Mouse (Mus musculus): ENCODE data around the gene As3mt. TPM values are rescaled to one million over a fixed set of nuclear protein-coding genes. Genes with fewer than 3 reads are reported as not detected.

The As3mt gene
- polyA plus RNA-seq, 1 experiment from 2014 or later = 46.4 TPM

GRCm38 (mm10) chr19:46696482-46696881, 10.8 kb upstream of the As3mt start:
- no peak overlapping the region for H3K4me3 ChIP-seq (ENCODE audit: low read depth, low read length)
- 96% methylated on average over 8 of the region's 8 CpGs for WGBS
- ATAC-seq = no peak

GRCm38 (mm10) chr19:46696943-46697342, 10.3 kb upstream of the As3mt start:
- no peak for TF ChIP-seq CTCF (IDR thresholded peaks at IDR 0.05; ENCODE audit: low read depth)

More at GRCm38 (mm10) chr19:46696482-46696881, 10.8 kb upstream of the As3mt start:
- TF ChIP-seq CTCF (IDR thresholded peaks at IDR 0.05; ENCODE audit: low read depth) = no peak
- Histone ChIP-seq H3K9ac (ENCODE audit: low read depth, low read length) (no peak overlapping the region), H3K27ac (ENCODE audit: low read depth, low read length) (no peak overlapping the region), H3K36me3 (ENCODE audit: control insufficient read depth, insufficient read depth) (no peaks in the 10 kb centered on the region; the same call in 1 of the 2 replicates), H3K9me3 (ENCODE audit: control insufficient read depth) (no peaks in the 10 kb centered on the region), H3K4me1 (replicated peaks; ENCODE audit: control insufficient read depth, insufficient read depth, low read length) (no peaks in the 10 kb centered on the region), H3K4me2 (replicated peaks; ENCODE audit: low read depth) (no peak overlapping the region), H3K27me3 (replicated peaks; ENCODE audit: control insufficient read depth, insufficient read depth, low read length) (no peaks in the 10 kb centered on the region)

GRCm38 (mm10) chr19:46697840-46698517, 9.3 kb upstream of the As3mt start:
- 63% methylated on average over 19 of the region's 19 CpGs for WGBS
- Histone ChIP-seq H3K36me3 (ENCODE audit: control insufficient read depth, insufficient read depth) (no peaks in the 10 kb centered on the region; the same call in 1 of the 2 replicates), H3K4me2 (replicated peaks; ENCODE audit: low read depth) (no peak overlapping the region), H3K9me3 (ENCODE audit: control insufficient read depth) (no peaks in the 10 kb centered on the region), H3K4me3 (ENCODE audit: low read depth, low read length) (no peak overlapping the region), H3K9ac (ENCODE audit: low read depth, low read length) (no peak overlapping the region), H3K27me3 (replicated peaks; ENCODE audit: control insufficient read depth, insufficient read depth, low read length) (no peaks in the 10 kb centered on the region), H3K4me1 (replicated peaks; ENCODE audit: control insufficient read depth, insufficient read depth, low read length) (no peaks in the 10 kb centered on the region), H3K27ac (ENCODE audit: low read depth, low read length) (no peak overlapping the region)
- ATAC-seq = no peak
- no peak for TF ChIP-seq CTCF (IDR thresholded peaks at IDR 0.05; ENCODE audit: low read depth)

More at GRCm38 (mm10) chr19:46696943-46697342, 10.3 kb upstream of the As3mt start:
- H3K9me3 ChIP-seq (ENCODE audit: control insufficient read depth) = no peaks in the 10 kb centered on the region
- H3K4me1 ChIP-seq (replicated peaks; ENCODE audit: control insufficient read depth, insufficient read depth, low read length) = no peaks in the 10 kb centered on the region
- H3K9ac ChIP-seq (ENCODE audit: low read depth, low read length) = no peak overlapping the region
- H3K36me3 ChIP-seq (ENCODE audit: control insufficient read depth, insufficient read depth) = no peaks in the 10 kb centered on the region; the same call in 1 of the 2 replicates
- no peak for ATAC-seq
- no peak overlapping the region for H3K4me3 ChIP-seq (ENCODE audit: low read depth, low read length)
- no peaks in the 10 kb centered on the region for H3K27me3 ChIP-seq (replicated peaks; ENCODE audit: control insufficient read depth, insufficient read depth, low read length)
- H3K27ac ChIP-seq (ENCODE audit: low read depth, low read length) = no peak overlapping the region
- 92% methylated on average over 7 of the region's 7 CpGs for WGBS
- no peak overlapping the region for H3K4me2 ChIP-seq (replicated peaks; ENCODE audit: low read depth)

- no peak for ATAC-seq
- H3K27ac ChIP-seq (ENCODE audit: low read depth, low read length) = no peak overlapping the region
- no peaks in the 10 kb centered on the region for H3K27me3 ChIP-seq (replicated peaks; ENCODE audit: control insufficient read depth, insufficient read depth, low read length)
- H3K9ac ChIP-seq (ENCODE audit: low read depth, low read length) = no peak overlapping the region
- H3K36me3 ChIP-seq (ENCODE audit: control insufficient read depth, insufficient read depth) = no peaks in the 10 kb centered on the region; the same call in 1 of the 2 replicates
- no peaks in the 10 kb centered on the region for H3K4me1 ChIP-seq (replicated peaks; ENCODE audit: control insufficient read depth, insufficient read depth, low read length)
- no peaks in the 10 kb centered on the region for H3K9me3 ChIP-seq (ENCODE audit: control insufficient read depth)
- WGBS = 64% methylated on average over 10 of the region's 10 CpGs
- no peak overlapping the region for H3K4me3 ChIP-seq (ENCODE audit: low read depth, low read length)
- TF ChIP-seq CTCF (IDR thresholded peaks at IDR 0.05; ENCODE audit: low read depth) = no peak
- no peak overlapping the region for H3K4me2 ChIP-seq (replicated peaks; ENCODE audit: low read depth)
Observed at GRCm38 (mm10) chr19:46699011-46699481, 8.2 kb upstream of the As3mt start.

GRCm38 (mm10) chr19:46701156-46701555, 6.1 kb upstream of the As3mt start:
- no peak overlapping the region for H3K4me3 ChIP-seq (ENCODE audit: low read depth, low read length)
- H3K27me3 ChIP-seq (replicated peaks; ENCODE audit: control insufficient read depth, insufficient read depth, low read length) = no peaks in the 10 kb centered on the region
- H3K36me3 ChIP-seq (ENCODE audit: control insufficient read depth, insufficient read depth) = no peaks in the 10 kb centered on the region; the same call in 1 of the 2 replicates
- WGBS = 64% methylated on average over 9 of the region's 9 CpGs
- H3K27ac ChIP-seq (ENCODE audit: low read depth, low read length) = no peak overlapping the region
- no peak overlapping the region for H3K4me2 ChIP-seq (replicated peaks; ENCODE audit: low read depth)
- H3K9ac ChIP-seq (ENCODE audit: low read depth, low read length) = no peak overlapping the region
- ATAC-seq = no peak
- H3K9me3 ChIP-seq (ENCODE audit: control insufficient read depth) = no peaks in the 10 kb centered on the region
- H3K4me1 ChIP-seq (replicated peaks; ENCODE audit: control insufficient read depth, insufficient read depth, low read length) = no peaks in the 10 kb centered on the region
- no peak for TF ChIP-seq CTCF (IDR thresholded peaks at IDR 0.05; ENCODE audit: low read depth)

- WGBS = 81% methylated on average over 7 of the region's 7 CpGs
- Histone ChIP-seq H3K9me3 (ENCODE audit: control insufficient read depth) (no peaks in the 10 kb centered on the region), H3K4me2 (replicated peaks; ENCODE audit: low read depth) (no peak overlapping the region), H3K4me3 (ENCODE audit: low read depth, low read length) (no peak overlapping the region), H3K36me3 (ENCODE audit: control insufficient read depth, insufficient read depth) (peaks cover 10% of the 10 kb centered on the region; the same call in 1 of the 2 replicates), H3K27me3 (replicated peaks; ENCODE audit: control insufficient read depth, insufficient read depth, low read length) (no peaks in the 10 kb centered on the region), H3K27ac (ENCODE audit: low read depth, low read length) (no peak overlapping the region), H3K9ac (ENCODE audit: low read depth, low read length) (no peak overlapping the region), H3K4me1 (replicated peaks; ENCODE audit: control insufficient read depth, insufficient read depth, low read length) (0 out of 2 replicates have a peak, but pooled peaks cover 2% of the 10 kb centered on the region)
- no peak for ATAC-seq
- TF ChIP-seq CTCF (IDR thresholded peaks at IDR 0.05; ENCODE audit: low read depth) = no peak
Observed at GRCm38 (mm10) chr19:46705779-46706495, 1.3 kb upstream of the As3mt start.

All from intestine, postnatal 0 days (tissue).